17 mouse cellular contexts compared by ENCODE assay signal in the genomic region with DNA sequence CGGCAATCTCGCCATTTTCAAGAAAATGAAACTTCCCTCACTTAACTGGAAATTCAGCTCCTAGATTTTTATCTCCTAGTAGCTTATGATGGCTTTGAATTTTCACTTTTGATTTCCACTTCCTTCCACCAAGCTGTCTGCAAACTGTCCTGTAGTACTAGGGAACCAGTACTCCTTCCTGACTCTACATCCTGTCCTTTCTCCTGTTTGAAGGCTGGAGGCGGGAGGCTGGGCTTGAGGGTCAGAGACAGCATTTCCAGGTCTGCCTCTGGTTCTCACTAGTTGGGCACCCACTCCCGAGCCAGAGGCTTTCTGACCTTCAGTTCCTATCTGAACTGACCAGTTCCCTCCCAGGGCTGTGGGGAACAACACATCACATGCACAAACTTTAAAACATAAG. TPM values are rescaled to one million over a fixed set of nuclear protein-coding genes. Genes with fewer than 3 reads are reported as not detected.
DNase-seq lines count a peak whose midpoint lies in the region; ATAC-seq and TF ChIP-seq lines count a peak whose summit lies in the region.
"Had no signal": no experiment of that assay in that cellular context is flagged by ENCODE, and none has a peak within 500 bp of the region (broad histone marks: within the 10 kb centered on the region; RNA-seq: fewer than 3 reads in every experiment).

No protein-coding gene starts in this region.

- no peak for TF ChIP-seq CTCF in heart, adult 2 months (IDR thresholded peaks at IDR 0.05)

- no peak for ATAC-seq in megakaryocyte progenitor cell, adult 5-6 weeks (replicated peaks; ENCODE audit: poor library complexity)
- ATAC-seq in hindbrain, embryonic 14.5 days (ENCODE audit: low FRiP score): no peak

- H3K4me3 ChIP-seq in heart, adult 2 months: peak overlapping the region; percentile 5; the same call in 1 of the 2 replicates
- H3K4me3 ChIP-seq in brown adipose tissue, adult 24 weeks (ENCODE audit: insufficient read depth, low read depth, low read length): peak overlapping the region; percentile 41
- H3K4me3 ChIP-seq in hindbrain, embryonic 14.5 days (replicated peaks; ENCODE audit: low read length): no peak overlapping the region
- H3K4me3 ChIP-seq: erythroblast, embryonic 14.5 days; midbrain, embryonic 10.5 days; stomach, embryonic 15.5 days had no signal

- TF ChIP-seq EP300 in heart, adult 2 months (IDR thresholded peaks at IDR 0.05; ENCODE audit: insufficient read depth, low read depth, low read length): no peak

- H3K36me3 ChIP-seq in heart, adult 2 months (ENCODE audit: control insufficient read depth, insufficient read depth, low read length): no peaks in the 10 kb centered on the region
- H3K36me3 ChIP-seq in hindbrain, embryonic 14.5 days (replicated peaks; ENCODE audit: control insufficient read depth, insufficient read depth): no peaks in the 10 kb centered on the region
- H3K36me3 ChIP-seq: midbrain, embryonic 10.5 days; stomach, embryonic 15.5 days had no signal

- no peak overlapping the region for H3K4me2 ChIP-seq in hindbrain, embryonic 14.5 days (replicated peaks)
- H3K4me2 ChIP-seq: stomach, embryonic 15.5 days had no signal

- WGBS in heart, adult 2 months: 46% methylated on average over 4 of the region's 4 CpGs
- 73% methylated on average over 4 of the region's 4 CpGs for WGBS in hindbrain, embryonic 14.5 days

- TF ChIP-seq POLR2A in heart, adult 2 months (IDR thresholded peaks at IDR 0.05; ENCODE audit: insufficient read depth, low read depth, low read length): no peak

- peak overlapping the region; percentile 15; the same call in 1 of the 2 replicates for H3K27ac ChIP-seq in heart, adult 2 months
- no peak overlapping the region for H3K27ac ChIP-seq in brown adipose tissue, adult 24 weeks (replicated peaks; ENCODE audit: low read depth, low read length)
- no peak overlapping the region for H3K27ac ChIP-seq in hindbrain, embryonic 14.5 days
- H3K27ac ChIP-seq: midbrain, embryonic 10.5 days; stomach, embryonic 15.5 days had no signal

- no peaks in the 10 kb centered on the region for H3K9me3 ChIP-seq in hindbrain, embryonic 14.5 days (ENCODE audit: control insufficient read depth, low read length)
- H3K9me3 ChIP-seq: midbrain, embryonic 10.5 days; stomach, embryonic 15.5 days had no signal

- intact Hi-C loops in heart, adult 2 months (cut with DNase I): loop anchor here (5.0 kb wide), 4 partner anchors 97 to 382 kb away; a partner anchor contains a TSS
- intact Hi-C loops in heart, postnatal 36 days (cut with DNase I): loop anchor here (5.0 to 10.0 kb wide), 2 partner anchors 97 to 394 kb away; a partner anchor contains a TSS

- DNase-seq in heart, adult 2 months: peak; percentile 17 to 23
- no peak for DNase-seq in heart, postnatal 36 days
- DNase-seq in heart, postnatal 4 days: peak; percentile 17
- DNase-seq in kidney, postnatal 25 days: peak; percentile 39 to 56
- no peak for DNase-seq in hindbrain, embryonic 14.5 days (ENCODE audit: low spot score)
- DNase-seq in urinary bladder, adult 18-20 months (ENCODE audit: low spot score in 2 of 2): no peak

- no peaks in the 10 kb centered on the region for H3K79me2 ChIP-seq in heart, adult 2 months (replicated peaks; ENCODE audit: control insufficient read depth, insufficient read depth, low read length)

- no peak overlapping the region for H3K9ac ChIP-seq in heart, adult 2 months (ENCODE audit: low read depth, low read length)
- H3K9ac ChIP-seq in hindbrain, embryonic 14.5 days: no peak overlapping the region
- H3K9ac ChIP-seq: stomach, embryonic 15.5 days had no signal

- no peaks in the 10 kb centered on the region for H3K27me3 ChIP-seq in heart, adult 2 months (ENCODE audit: control insufficient read depth, insufficient read depth, low read length)
- H3K27me3 ChIP-seq in hindbrain, embryonic 14.5 days (ENCODE audit: control insufficient read depth, insufficient read depth, low read length): peaks cover 62% of the 10 kb centered on the region

- H3K4me1 ChIP-seq in heart, adult 2 months (ENCODE audit: control insufficient read depth, insufficient read depth, low read length): peaks cover 8% of the 10 kb centered on the region
- peaks cover 11% of the 10 kb centered on the region for H3K4me1 ChIP-seq in brown adipose tissue, adult 24 weeks (ENCODE audit: control insufficient read depth, insufficient read depth, insufficient read length, low read length)
- peaks cover 24% of the 10 kb centered on the region for H3K4me1 ChIP-seq in hindbrain, embryonic 14.5 days (replicated peaks; ENCODE audit: control insufficient read depth, insufficient read depth, low read length)

RNA-seq across cellular contexts. Expression of a gene that starts 15.8 kb away (rescaled TPM):
- total RNA-seq in heart, adult 2 months (2021): not detected
- not detected in 2 replicates for polyA plus RNA-seq in heart, adult 2 months (2012; rRNA removed)
- not detected for total RNA-seq in heart, postnatal 36 days (2021)
- not detected in 2 replicates for polyA plus RNA-seq in brown adipose tissue, adult 24 weeks (2012; ENCODE audit: insufficient read depth, insufficient read length, missing spikeins)
- total RNA-seq in heart, postnatal 4 days (2021): not detected
- 0.12 TPM in 1 of 2 replicates, not detected in the other for total RNA-seq in megakaryocyte progenitor cell, adult 5-6 weeks (2015)
- not detected in 2 replicates for total RNA-seq in megakaryocyte progenitor cell, adult 5-6 weeks (2017)
- not detected in 2 replicates for polyA plus RNA-seq in hindbrain, embryonic 14.5 days (2014; fragmentation: Nextera tagmentation; extraction: Ambion mirVana)
- total RNA-seq: gastrocnemius, adult 18-20 months; left cerebral cortex, postnatal 14 days had no signal
- polyA plus RNA-seq: brain, embryonic 14.5 days; cortical plate, adult 2 months; erythroblast, embryonic 14.5 days; midbrain, embryonic 10.5 days; neural tube, embryonic 14.5 days; stomach, embryonic 15.5 days; urinary bladder, adult 2 months had no signal

RNA-seq across cellular contexts. Expression of a gene that starts 37.4 kb away (rescaled TPM):
- 10 to 100 TPM; 11.0 to 11.5 TPM for total RNA-seq in heart, adult 2 months (2021)
- 3.6 and 7.1 TPM in 2 replicates for polyA plus RNA-seq in heart, adult 2 months (2012; rRNA removed)
- 10 to 100 TPM in 1 of 2 experiments, 1 to 10 TPM in 1; 5.0 to 17.9 TPM for total RNA-seq in heart, postnatal 36 days (2021)
- 8.8 and 22.2 TPM in 2 replicates for polyA plus RNA-seq in brown adipose tissue, adult 24 weeks (2012; ENCODE audit: insufficient read depth, insufficient read length, missing spikeins)
- 10 to 100 TPM; 15.9 to 22.2 TPM for total RNA-seq in heart, postnatal 4 days (2021)
- 2.2 and 8.0 TPM in 2 replicates for total RNA-seq in megakaryocyte progenitor cell, adult 5-6 weeks (2015)
- total RNA-seq in megakaryocyte progenitor cell, adult 5-6 weeks (2017): 1.0 and 20.5 TPM in 2 replicates
- 1.4 and 1.8 TPM in 2 replicates for polyA plus RNA-seq in hindbrain, embryonic 14.5 days (2014; fragmentation: Nextera tagmentation; extraction: Ambion mirVana)

Comparison
In these comparisons a context has a peak if more than half of its experiments do, and no peak if none do; other contexts are left out.
1. DNase-seq: peak in heart, adult 2 months (2 of 2), heart, postnatal 4 days (single experiment) and kidney, postnatal 25 days (2 of 2); none in heart, postnatal 36 days (0 of 2), hindbrain, embryonic 14.5 days (single experiment) and urinary bladder, adult 18-20 months (0 of 2).